Mouse (Mus musculus): Measurements from ENCODE around the gene Prkg1.

DNA sequence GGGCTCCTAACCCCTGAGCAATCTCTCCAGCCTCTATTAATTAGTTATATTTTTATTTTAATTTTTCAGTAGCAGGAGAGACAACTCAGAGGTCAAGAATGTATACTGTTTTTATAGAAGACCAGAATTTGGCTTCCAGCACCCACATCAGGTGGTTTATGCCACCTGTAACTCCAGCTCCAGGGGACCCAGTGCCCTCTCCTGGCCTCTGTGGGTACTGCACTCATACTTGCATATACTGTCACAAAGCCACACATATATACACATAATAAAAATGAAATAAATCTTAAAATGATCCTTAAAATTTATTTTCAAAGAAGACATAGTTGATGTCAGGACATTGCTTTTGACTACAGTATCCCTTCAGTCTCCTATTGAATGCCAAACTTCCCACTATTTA lies 862.5 kb downstream of the Prkg1 start:
- no peak for TF ChIP-seq CTCF (IDR thresholded peaks at IDR 0.05; ENCODE audit: extremely low read depth, insufficient read depth, low read length)
- no peak for TF ChIP-seq POLR2A (IDR thresholded peaks at IDR 0.05; ENCODE audit: extremely low read depth, insufficient read depth, low read length)
